Mouse (Mus musculus) kidney, postnatal 25 days (tissue): Measurements from ENCODE around the gene Tbc1d10c.

Source experiments
- DNase-seq, 2 experiments: peaks; one replicate each; pipeline ENCODE4 v3.0.0; 2021; ENCODE audit warnings: mixed read lengths in 2 of 2

The Tbc1d10c gene

GRCm38 (mm10) chr19:4190831-4191334, at the start of gene Tbc1d10c:
TSS of gene Tbc1d10c (minus strand) at chr19:4191284.
- DNase-seq, result peak in 1 of 2 experiments; percentile 69

- DNase-seq, result no peak
These were observed 49.2 kb upstream of the Tbc1d10c start for GRCm38 (mm10) chr19:4240247-4240668.

GRCm38 (mm10) chr19:4234548-4234947, 43.5 kb upstream of the Tbc1d10c start:
- DNase-seq, result no peak

- DNase-seq, result no peak
These were observed 41.6 kb upstream of the Tbc1d10c start for GRCm38 (mm10) chr19:4232651-4233050.

GRCm38 (mm10) chr19:4232186-4232572, 41.1 kb upstream of the Tbc1d10c start:
- DNase-seq, result no peak

- DNase-seq, result peak; percentile 99 to 100
These were observed 40.4 kb upstream of the Tbc1d10c start, which contains the start of gene Pold4 for GRCm38 (mm10) chr19:4231253-4232185. TSS of gene Pold4 (plus strand) at chr19:4231899.

- peak in 1 of 2 experiments; percentile 66 for DNase-seq
These were observed 39.3 kb upstream of the Tbc1d10c start for GRCm38 (mm10) chr19:4230415-4230814.

- no peak for DNase-seq
These were observed 38.5 kb upstream of the Tbc1d10c start for GRCm38 (mm10) chr19:4229451-4230076.

GRCm38 (mm10) chr19:4228891-4229290, 37.8 kb upstream of the Tbc1d10c start:
- DNase-seq, result no peak

GRCm38 (mm10) chr19:4227894-4228678, 37.0 kb upstream of the Tbc1d10c start:
- DNase-seq, result peak; percentile 71 to 79

GRCm38 (mm10) chr19:4227446-4227845, 36.4 kb upstream of the Tbc1d10c start:
- DNase-seq, result no peak

GRCm38 (mm10) chr19:4226779-4227178, 35.7 kb upstream of the Tbc1d10c start:
- DNase-seq, result no peak

- DNase-seq, result peak; percentile 79 to 85
These were observed 31.1 kb upstream of the Tbc1d10c start for GRCm38 (mm10) chr19:4222165-4222564.

GRCm38 (mm10) chr19:4220957-4221743, 30.1 kb upstream of the Tbc1d10c start:
- peak; percentile 57 to 76 for DNase-seq

- DNase-seq, result no peak
These were observed 29.3 kb upstream of the Tbc1d10c start for GRCm38 (mm10) chr19:4220416-4220815.

GRCm38 (mm10) chr19:4219943-4220342, 28.9 kb upstream of the Tbc1d10c start:
- no peak for DNase-seq

GRCm38 (mm10) chr19:4218784-4219183, 27.7 kb upstream of the Tbc1d10c start:
- DNase-seq, result no peak

- no peak for DNase-seq
These were observed 27.2 kb upstream of the Tbc1d10c start for GRCm38 (mm10) chr19:4218293-4218692.

GRCm38 (mm10) chr19:4217855-4218254, 26.8 kb upstream of the Tbc1d10c start:
- no peak for DNase-seq

GRCm38 (mm10) chr19:4217140-4217539, 26.1 kb upstream of the Tbc1d10c start:
- no peak for DNase-seq

- peak; percentile 67 to 68 for DNase-seq
These were observed 25.1 kb upstream of the Tbc1d10c start for GRCm38 (mm10) chr19:4216041-4216685.
